Mouse (Mus musculus): Measurements from ENCODE around the gene Fam169a. TPM values are rescaled to one million over a fixed set of nuclear protein-coding genes. Genes with fewer than 3 reads are reported as not detected.

The Fam169a gene
- total RNA-seq (2014; rRNA removed) (34.0 and 40.4 TPM in 2 replicates), polyA plus RNA-seq (2015; fragmentation: Nextera tagmentation; extraction: Ambion mirVana) (13.1 and 18.5 TPM in 2 replicates)

- DNase-seq (no peak), ATAC-seq (no peak)
- WGBS: 42% methylated on average over 15 of the region's 15 CpGs
These were observed at the start of gene Fam169a for GRCm38 (mm10) chr13:97066649-97067550. Fam169a (plus strand) TSS chr13:97067286.

GRCm38 (mm10) chr13:97017711-97018110, 49.4 kb upstream of the Fam169a start:
- Histone ChIP-seq H3K4me2 (ENCODE audit: low read depth) (no peak overlapping the region), H3K36me3 (ENCODE audit: insufficient read depth) (no peaks in the 10 kb centered on the region)
- ATAC-seq: no peak

More at GRCm38 (mm10) chr13:97066649-97067550, at the start of gene Fam169a:
- Histone ChIP-seq H3K9ac (no peak within 1 kb of the TSS), H3K27ac (ENCODE audit: low read depth, low read length) (no peak within 1 kb of the TSS), H3K36me3 (ENCODE audit: insufficient read depth) (no peaks in the 10 kb centered on the region), H3K4me2 (ENCODE audit: low read depth) (no peak within 1 kb of the TSS), H3K4me1 (ENCODE audit: insufficient read depth) (no peaks in the 10 kb centered on the region), H3K9me3 (ENCODE audit: low read length) (no peaks in the 10 kb centered on the region), H3K4me3 (ENCODE audit: low read depth, low read length) (no peak within 1 kb of the TSS), H3K27me3 (ENCODE audit: insufficient read depth, low read length) (peaks cover 12% of the 10 kb centered on the region; the same call in 1 of the 2 replicates)
- no peak for TF ChIP-seq CTCF (IDR thresholded peaks at IDR 0.05; ENCODE audit: low read depth)

GRCm38 (mm10) chr13:97020122-97020521, 47.0 kb upstream of the Fam169a start:
- H3K4me1 ChIP-seq (ENCODE audit: insufficient read depth): no peaks in the 10 kb centered on the region
- no peak for ATAC-seq

More at GRCm38 (mm10) chr13:97017711-97018110, 49.4 kb upstream of the Fam169a start:
- H3K9me3 ChIP-seq (ENCODE audit: low read length): no peaks in the 10 kb centered on the region
- no peak for DNase-seq
- no peaks in the 10 kb centered on the region for H3K27me3 ChIP-seq (ENCODE audit: insufficient read depth, low read length)
- H3K27ac ChIP-seq (ENCODE audit: low read depth, low read length): no peak overlapping the region
- no peak overlapping the region for H3K9ac ChIP-seq
- no peak overlapping the region for H3K4me3 ChIP-seq (ENCODE audit: low read depth, low read length)
- no peaks in the 10 kb centered on the region for H3K4me1 ChIP-seq (ENCODE audit: insufficient read depth)
- no peak for TF ChIP-seq CTCF (IDR thresholded peaks at IDR 0.05; ENCODE audit: low read depth)
- WGBS: 83% methylated on average over 3 of the region's 3 CpGs

GRCm38 (mm10) chr13:97021906-97022305, 45.2 kb upstream of the Fam169a start:
- H3K27me3 ChIP-seq (ENCODE audit: insufficient read depth, low read length): no peaks in the 10 kb centered on the region
- H3K9ac ChIP-seq: no peak overlapping the region
- H3K4me2 ChIP-seq (ENCODE audit: low read depth): no peak overlapping the region
- no peak for DNase-seq
- 72% methylated on average over 4 of the region's 4 CpGs for WGBS
- TF ChIP-seq CTCF (IDR thresholded peaks at IDR 0.05; ENCODE audit: low read depth): no peak
- H3K36me3 ChIP-seq (ENCODE audit: insufficient read depth): no peaks in the 10 kb centered on the region
- no peak for ATAC-seq
- no peaks in the 10 kb centered on the region for H3K4me1 ChIP-seq (ENCODE audit: insufficient read depth)
- no peak overlapping the region for H3K27ac ChIP-seq (ENCODE audit: low read depth, low read length)
- no peak overlapping the region for H3K4me3 ChIP-seq (ENCODE audit: low read depth, low read length)
- no peaks in the 10 kb centered on the region for H3K9me3 ChIP-seq (ENCODE audit: low read length)

More at GRCm38 (mm10) chr13:97020122-97020521, 47.0 kb upstream of the Fam169a start:
- no peak for TF ChIP-seq CTCF (IDR thresholded peaks at IDR 0.05; ENCODE audit: low read depth)
- Histone ChIP-seq H3K36me3 (ENCODE audit: insufficient read depth) (no peaks in the 10 kb centered on the region), H3K4me3 (ENCODE audit: low read depth, low read length) (no peak overlapping the region), H3K9ac (no peak overlapping the region), H3K27me3 (ENCODE audit: insufficient read depth, low read length) (no peaks in the 10 kb centered on the region), H3K4me2 (ENCODE audit: low read depth) (no peak overlapping the region), H3K27ac (ENCODE audit: low read depth, low read length) (no peak overlapping the region), H3K9me3 (ENCODE audit: low read length) (no peaks in the 10 kb centered on the region)
- DNase-seq: no peak
- WGBS: 54% methylated on average over 5 of the region's 5 CpGs

- no peak for ATAC-seq
- Histone ChIP-seq H3K27ac (ENCODE audit: low read depth, low read length) (no peak overlapping the region), H3K4me3 (ENCODE audit: low read depth, low read length) (no peak overlapping the region), H3K9ac (no peak overlapping the region), H3K27me3 (ENCODE audit: insufficient read depth, low read length) (no peaks in the 10 kb centered on the region), H3K36me3 (ENCODE audit: insufficient read depth) (no peaks in the 10 kb centered on the region), H3K9me3 (ENCODE audit: low read length) (no peaks in the 10 kb centered on the region), H3K4me2 (ENCODE audit: low read depth) (no peak overlapping the region), H3K4me1 (ENCODE audit: insufficient read depth) (no peaks in the 10 kb centered on the region)
- no peak for TF ChIP-seq CTCF (IDR thresholded peaks at IDR 0.05; ENCODE audit: low read depth)
- DNase-seq: no peak
- 92% methylated on average over 13 of the region's 13 CpGs for WGBS
These were observed 37.0 kb upstream of the Fam169a start for GRCm38 (mm10) chr13:97030075-97030474.

GRCm38 (mm10) chr13:97034262-97034661, 32.8 kb upstream of the Fam169a start, which contains the start of gene 1700029F12Rik:
1700029F12Rik (minus strand) TSS chr13:97034362.
- Histone ChIP-seq H3K4me1 (ENCODE audit: insufficient read depth) (no peaks in the 10 kb centered on the region), H3K9me3 (ENCODE audit: low read length) (no peaks in the 10 kb centered on the region), H3K27me3 (ENCODE audit: insufficient read depth, low read length) (no peaks in the 10 kb centered on the region), H3K9ac (no peak within 1 kb of the TSS), H3K36me3 (ENCODE audit: insufficient read depth) (no peaks in the 10 kb centered on the region), H3K4me2 (ENCODE audit: low read depth) (no peak within 1 kb of the TSS), H3K27ac (ENCODE audit: low read depth, low read length) (no peak within 1 kb of the TSS), H3K4me3 (ENCODE audit: low read depth, low read length) (no peak within 1 kb of the TSS)
- ATAC-seq: no peak
- no peak for DNase-seq
- 82% methylated on average over 2 of the region's 2 CpGs for WGBS
- no peak for TF ChIP-seq CTCF (IDR thresholded peaks at IDR 0.05; ENCODE audit: low read depth)

GRCm38 (mm10) chr13:97051158-97051557, 15.9 kb upstream of the Fam169a start:
- WGBS: 39% methylated on average over 6 of the region's 6 CpGs
- no peak for ATAC-seq

More at GRCm38 (mm10) chr13:97051158-97051557, 15.9 kb upstream of the Fam169a start:
- peak; percentile 57 for DNase-seq
- no peaks in the 10 kb centered on the region for H3K36me3 ChIP-seq (ENCODE audit: insufficient read depth)
- TF ChIP-seq CTCF (IDR thresholded peaks at IDR 0.05; ENCODE audit: low read depth): no peak
- H3K27ac ChIP-seq (ENCODE audit: low read depth, low read length): no peak overlapping the region
- no peak overlapping the region for H3K4me3 ChIP-seq (ENCODE audit: low read depth, low read length)
- no peaks in the 10 kb centered on the region for H3K27me3 ChIP-seq (ENCODE audit: insufficient read depth, low read length)
- no peak overlapping the region for H3K4me2 ChIP-seq (ENCODE audit: low read depth)
- H3K9ac ChIP-seq: no peak overlapping the region
- no peaks in the 10 kb centered on the region for H3K4me1 ChIP-seq (ENCODE audit: insufficient read depth)
- H3K9me3 ChIP-seq (ENCODE audit: low read length): no peaks in the 10 kb centered on the region

Data from forebrain, postnatal 0 days (tissue).